Mouse (Mus musculus) bone marrow, adult 2 months (tissue): ENCODE data around the gene Elk4.

Experiments used
- CTCF ChIP-seq: fragments of 200-500 bp; IDR thresholded peaks from 2 replicates; pipeline ENCODE4 v1.5.1; 2011; ENCODE audit warnings: low read length, control low read depth; ENCODE audit not compliant: control insufficient read depth, insufficient read depth
- POLR2A ChIP-seq: fragments of 200-500 bp; IDR thresholded peaks from 2 replicates; pipeline ENCODE4 v1.6.1; 2011; ENCODE audit warnings: low read depth, mild to moderate bottlenecking, control low read depth, low read length, borderline replicate concordance; ENCODE audit not compliant: control insufficient read depth

GRCm38 (mm10) chr1:132038753-132039152 lies 31.3 kb downstream of the Elk4 start:
- TF ChIP-seq CTCF, result no peak
- no peak for TF ChIP-seq POLR2A
